In the genomic region with DNA sequence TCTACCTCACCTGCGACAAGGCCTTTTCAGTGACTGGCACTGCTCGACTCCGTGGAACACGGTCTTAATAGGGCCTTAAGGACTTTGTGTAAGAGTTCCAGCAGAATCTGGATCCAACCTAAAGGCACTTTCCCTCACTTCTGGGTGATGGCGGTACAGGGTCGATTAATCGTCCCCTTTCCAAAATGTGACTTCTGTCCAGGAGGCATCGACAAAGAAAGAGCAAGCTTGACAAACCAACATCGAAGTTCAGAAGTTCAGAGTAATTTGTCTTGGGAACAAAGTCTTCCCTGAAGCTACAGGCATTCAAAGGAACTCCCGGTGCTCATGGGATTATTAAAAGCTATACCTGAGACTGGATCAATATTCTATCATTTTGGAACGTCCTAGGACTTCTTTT, we compare ENCODE assay signal across 9 mouse cellular contexts. TPM values are rescaled to one million over a fixed set of nuclear protein-coding genes. Genes with fewer than 3 reads are reported as not detected.
DNase-seq lines count a peak whose midpoint lies in the region; ATAC-seq and TF ChIP-seq lines count a peak whose summit lies in the region.
"Had no signal": no experiment of that assay in that cellular context is flagged by ENCODE, and none has a peak within 500 bp of the region (broad histone marks: within the 10 kb centered on the region; RNA-seq: fewer than 3 reads in every experiment).

No protein-coding gene starts in this region.

- no peaks in the 10 kb centered on the region for H3K9me3 ChIP-seq in lung, embryonic 14.5 days (ENCODE audit: low read depth, low read length)
- no peaks in the 10 kb centered on the region for H3K9me3 ChIP-seq in forebrain, embryonic 13.5 days (replicated peaks)
- H3K9me3 ChIP-seq in limb, embryonic 10.5 days (replicated peaks): no peaks in the 10 kb centered on the region
- no peaks in the 10 kb centered on the region for H3K9me3 ChIP-seq in neural tube, embryonic 15.5 days (replicated peaks)

- H3K4me2 ChIP-seq in lung, embryonic 14.5 days: peak overlapping the region; percentile 61
- H3K4me2 ChIP-seq in forebrain, embryonic 13.5 days: peak overlapping the region; percentile 67
- H3K4me2 ChIP-seq in neural tube, embryonic 15.5 days: peak overlapping the region; percentile 63

- H3K4me3 ChIP-seq in lung, embryonic 14.5 days (ENCODE audit: low read depth, low read length): peak overlapping the region; percentile 44; the same call in 1 of the 2 replicates
- H3K4me3 ChIP-seq in forebrain, embryonic 13.5 days: peak overlapping the region; percentile 60
- H3K4me3 ChIP-seq in limb, embryonic 10.5 days: peak overlapping the region; percentile 59
- H3K4me3 ChIP-seq in neural tube, embryonic 15.5 days (replicated peaks): peak overlapping the region; percentile 49

- DNase-seq in lung, embryonic 14.5 days: no peak
- DNase-seq in lung, postnatal 14 days: no peak
- no peak for DNase-seq in limb, embryonic 10.5 days (ENCODE audit: low spot score)
- no peak for DNase-seq in urinary bladder, postnatal 14 days (ENCODE audit: low spot score)
- DNase-seq in gastrocnemius, postnatal 4 days (ENCODE audit: low spot score in 2 of 2): no peak

- no peaks in the 10 kb centered on the region for H3K36me3 ChIP-seq in lung, embryonic 14.5 days (ENCODE audit: insufficient read depth)
- no peaks in the 10 kb centered on the region for H3K36me3 ChIP-seq in forebrain, embryonic 13.5 days (ENCODE audit: poor library complexity, severe bottlenecking)
- no peaks in the 10 kb centered on the region; the same call in 1 of the 2 replicates for H3K36me3 ChIP-seq in limb, embryonic 10.5 days
- no peaks in the 10 kb centered on the region for H3K36me3 ChIP-seq in neural tube, embryonic 15.5 days

- H3K27ac ChIP-seq in lung, embryonic 14.5 days (ENCODE audit: low read depth): no peak overlapping the region
- H3K27ac ChIP-seq in forebrain, embryonic 13.5 days: 0 out of 2 replicates have a peak overlapping the region, but pooled peaks have one; percentile 91
- H3K27ac ChIP-seq in limb, embryonic 10.5 days: peak overlapping the region; percentile 67; the same call in 1 of the 2 replicates
- H3K27ac ChIP-seq in neural tube, embryonic 15.5 days (replicated peaks): no peak overlapping the region

- 0 out of 2 replicates have a peak, but pooled peaks cover 9% of the 10 kb centered on the region for H3K4me1 ChIP-seq in lung, embryonic 14.5 days (ENCODE audit: insufficient read depth)
- H3K4me1 ChIP-seq in forebrain, embryonic 13.5 days: peaks cover 57% of the 10 kb centered on the region
- H3K4me1 ChIP-seq in limb, embryonic 10.5 days: peaks cover 70% of the 10 kb centered on the region
- H3K4me1 ChIP-seq in neural tube, embryonic 15.5 days: peaks cover 60% of the 10 kb centered on the region

- ATAC-seq in lung, embryonic 14.5 days (ENCODE audit: insufficient read depth): no peak
- no peak; the same call in 1 of the 2 replicates for ATAC-seq in forebrain, embryonic 13.5 days
- no peak for ATAC-seq in neural tube, embryonic 15.5 days (ENCODE audit: low FRiP score)
- no peak for ATAC-seq in megakaryocyte-erythroid progenitor cell, adult 5-6 weeks (replicated peaks; ENCODE audit: low FRiP score, low TSS enrichment, poor library complexity, severe bottlenecking)

- no peak overlapping the region for H3K9ac ChIP-seq in lung, embryonic 14.5 days
- no peak overlapping the region for H3K9ac ChIP-seq in forebrain, embryonic 13.5 days
- H3K9ac ChIP-seq in neural tube, embryonic 15.5 days (replicated peaks): no peak overlapping the region

- TF ChIP-seq CTCF in lung, embryonic 14.5 days (IDR thresholded peaks at IDR 0.05; ENCODE audit: low read depth): no peak

- WGBS in lung, embryonic 14.5 days: 9% methylated on average over 11 of the region's 11 CpGs
- 8% methylated on average over 11 of the region's 11 CpGs for WGBS in forebrain, embryonic 13.5 days
- WGBS in limb, embryonic 10.5 days: 9% methylated on average over 11 of the region's 11 CpGs
- WGBS in neural tube, embryonic 15.5 days: 6% methylated on average over 11 of the region's 11 CpGs

- H3K27me3 ChIP-seq in lung, embryonic 14.5 days (ENCODE audit: insufficient read depth, low read length): peaks cover 23% of the 10 kb centered on the region
- H3K27me3 ChIP-seq in forebrain, embryonic 13.5 days: peaks cover 13% of the 10 kb centered on the region; the same call in 1 of the 2 replicates
- peaks cover 50% of the 10 kb centered on the region for H3K27me3 ChIP-seq in limb, embryonic 10.5 days (ENCODE audit: low read depth, poor library complexity, severe bottlenecking)
- peaks cover 8% of the 10 kb centered on the region; the same call in 1 of the 2 replicates for H3K27me3 ChIP-seq in neural tube, embryonic 15.5 days (replicated peaks)

RNA-seq across cellular contexts. Expression of gene Ackr3, which starts 0.4 kb away (rescaled TPM):
- polyA plus RNA-seq in lung, embryonic 14.5 days (2014; fragmentation: Nextera tagmentation; extraction: Ambion mirVana): 22.6 and 24.3 TPM in 2 replicates
- 28.5 and 29.1 TPM in 2 replicates for polyA plus RNA-seq in forebrain, embryonic 13.5 days (2015; fragmentation: Nextera tagmentation; extraction: Ambion mirVana)
- polyA plus RNA-seq in limb, embryonic 10.5 days (2016; fragmentation: Nextera tagmentation; extraction: Ambion mirVana): 12.9 and 16.5 TPM in 2 replicates
- 7.5 and 7.7 TPM in 2 replicates for polyA plus RNA-seq in neural tube, embryonic 15.5 days (2015; fragmentation: Nextera tagmentation; extraction: Ambion mirVana)
- total RNA-seq in megakaryocyte-erythroid progenitor cell, adult 5-6 weeks (2014; fragmentation: Nextera tagmentation): not detected in 2 replicates
- not detected in 2 replicates for total RNA-seq in megakaryocyte-erythroid progenitor cell, adult 5-6 weeks (2017)
- total RNA-seq in gastrocnemius, postnatal 4 days (2021): 10 to 100 TPM; 12.7 to 18.9 TPM

RNA-seq across cellular contexts. Expression of gene Iqca, which starts 50.1 kb away (rescaled TPM):
- polyA plus RNA-seq in lung, embryonic 14.5 days (2014; fragmentation: Nextera tagmentation; extraction: Ambion mirVana): 0.11 and 0.14 TPM in 2 replicates
- polyA plus RNA-seq in forebrain, embryonic 13.5 days (2015; fragmentation: Nextera tagmentation; extraction: Ambion mirVana): 0.62 and 0.93 TPM in 2 replicates
- polyA plus RNA-seq in limb, embryonic 10.5 days (2016; fragmentation: Nextera tagmentation; extraction: Ambion mirVana): not detected in 2 replicates
- 0.42 and 0.52 TPM in 2 replicates for polyA plus RNA-seq in neural tube, embryonic 15.5 days (2015; fragmentation: Nextera tagmentation; extraction: Ambion mirVana)
- not detected in 2 replicates for total RNA-seq in megakaryocyte-erythroid progenitor cell, adult 5-6 weeks (2014; fragmentation: Nextera tagmentation)
- total RNA-seq in megakaryocyte-erythroid progenitor cell, adult 5-6 weeks (2017): not detected in 2 replicates
- not detected for total RNA-seq in gastrocnemius, postnatal 4 days (2021)
- polyA plus RNA-seq: small intestine, adult 2 months had no signal

Comparison
In these comparisons a context has a peak if more than half of its experiments do, and no peak if none do; other contexts are left out.
1. H3K27ac ChIP-seq: peak in forebrain, embryonic 13.5 days (single experiment) and limb, embryonic 10.5 days (single experiment); none in lung, embryonic 14.5 days (single experiment) and neural tube, embryonic 15.5 days (single experiment).
2. Peak in every context shown above with its lines, with median percentiles within 50 percentile points of each other: H3K4me2 ChIP-seq and H3K4me3 ChIP-seq.